Mouse (Mus musculus): ENCODE results near the gene Mlf1.

Mlf1 gene

GRCm38 (mm10) chr3:67447143-67447542 is 73.2 kb downstream of the Mlf1 start:
- DNase-seq (ENCODE audit: extremely low spot score): no peak
